Mouse (Mus musculus) mesoderm, embryonic 11.5 days (tissue): ENCODE measurements at regions not wholly inside any gene's neighbourhood (a gene's known extent, or its start where the extent isn't known, plus 50 kb on each side); places are given as distances from the start of the nearest gene placed in this dataset.
"Not testable (repeated sequence)": the region's sequence is repeated elsewhere in the genome, so short reads cannot be mapped to it uniquely, and the experiment has no call there.

Source experiments
- DNase-seq: peaks from one replicate; pipeline ENCODE4 v3.0.0-alpha.2; 2012; ENCODE audit warnings: low read depth, low spot score

- no peak for DNase-seq
Measured at GRCm38 (mm10) chr7:53136513-53136912, 1121.0 kb upstream of the 1700015G11Rik start.

- DNase-seq = no peak
Measured at GRCm38 (mm10) chr7:53117666-53118065, 1102.1 kb upstream of the 1700015G11Rik start.

- no peak for DNase-seq
Measured at GRCm38 (mm10) chr7:53115781-53116180, 1100.3 kb upstream of the 1700015G11Rik start.

- no peak for DNase-seq
Measured at GRCm38 (mm10) chr7:53109265-53109855, 1093.8 kb upstream of the 1700015G11Rik start.

- DNase-seq = no peak
Measured at GRCm38 (mm10) chr7:53107636-53108035, 1092.1 kb upstream of the 1700015G11Rik start.

GRCm38 (mm10) chr7:53085822-53086221 is 1070.3 kb upstream of the 1700015G11Rik start:
- not testable (repeated sequence) for DNase-seq

- DNase-seq = peak; percentile 8
Measured at GRCm38 (mm10) chr7:53070621-53071020, 1055.1 kb upstream of the 1700015G11Rik start.
